Mouse (Mus musculus) cerebellum, adult 2 months (tissue): ENCODE data around the gene Bmpr2. TPM values are rescaled to one million over a fixed set of nuclear protein-coding genes. Genes with fewer than 3 reads are reported as not detected.

Experiments
- DNase-seq, 2 experiments: peaks; one replicate each; pipeline ENCODE4 v3.0.0; 2021
- H3K27ac ChIP-seq: fragments of 200-500 bp; 2 replicates; pipeline ENCODE4 v1.5.1; 2012; ENCODE audit warnings: low read length, control low read depth, inconsistent platforms; ENCODE audit not compliant: insufficient read depth
- H3K27me3 ChIP-seq: fragments of 200-500 bp; 2 replicates; pipeline ENCODE4 v1.6.1; 2012; ENCODE audit warnings: inconsistent platforms, mild to moderate bottlenecking, low read length, moderate library complexity; ENCODE audit not compliant: control insufficient read depth, insufficient read depth
- H3K4me1 ChIP-seq: fragments of 200-500 bp; 2 replicates; pipeline ENCODE4 v1.6.1; 2011; ENCODE audit warnings: low read length; ENCODE audit not compliant: control insufficient read depth, insufficient read depth
- H3K4me3 ChIP-seq: fragments of 200-500 bp; replicated peaks from 2 replicates; pipeline ENCODE3; 2011; ENCODE audit warnings: mild to moderate bottlenecking, low read depth, low read length, control low read depth; ENCODE audit not compliant: insufficient read depth
- CTCF ChIP-seq: fragments of 200-500 bp; IDR thresholded peaks from 2 replicates; pipeline ENCODE4 v1.5.1; 2011; ENCODE audit warnings: low read depth, mild to moderate bottlenecking, control low read depth, low read length, moderate library complexity, borderline replicate concordance; ENCODE audit not compliant: insufficient read depth
- POLR2A ChIP-seq: fragments of 200-500 bp; IDR thresholded peaks from 2 replicates; pipeline ENCODE4 v1.6.1; 2011; ENCODE audit warnings: low read length, control low read depth, borderline replicate concordance; ENCODE audit not compliant: insufficient read depth
- WGBS: fragments of 180-500 bp; shearing (Covaris S2); methylation state at CpG from one replicate; pipeline ENCODE4 v1.1.7; 2018; 5-methylcytosine and 5-hydroxymethylcytosine counted together
- polyA plus RNA-seq: library from polyadenylated mRNA; depleted of rRNA; stranded (reverse); fragments of >200 nt; gene quantifications from 2 replicates; pipeline ENCODE4 v1.2.3, GENCODE M21; 2012

Gene Bmpr2
- polyA plus RNA-seq, 1 experiment: 22.1 TPM

- no peaks in the 10 kb centered on the region for H3K4me1 ChIP-seq
- H3K4me3 ChIP-seq: no peak overlapping the region
- 85% methylated on average over 8 of the region's 8 CpGs for WGBS
- DNase-seq: no peak
- TF ChIP-seq CTCF (no peak), POLR2A (no peak)
- H3K27me3 ChIP-seq: no peaks in the 10 kb centered on the region
- H3K27ac ChIP-seq: no peak overlapping the region
Observed at GRCm38 (mm10) chr1:59848327-59848726, 85.1 kb downstream of the Bmpr2 start.

GRCm38 (mm10) chr1:59859046-59859445, 95.8 kb downstream of the Bmpr2 start:
- WGBS: 80% methylated on average over 1 of the region's 1 CpGs
- no peaks in the 10 kb centered on the region for H3K27me3 ChIP-seq
- no peak overlapping the region for H3K27ac ChIP-seq
- no peaks in the 10 kb centered on the region for H3K4me1 ChIP-seq
- TF ChIP-seq POLR2A (no peak), CTCF (no peak)
- no peak overlapping the region for H3K4me3 ChIP-seq
- peak; percentile 21 to 80 for DNase-seq

GRCm38 (mm10) chr1:59862144-59862543, 98.9 kb downstream of the Bmpr2 start:
- 86% methylated on average over 1 of the region's 1 CpGs for WGBS
- no peak overlapping the region for H3K4me3 ChIP-seq
- H3K27ac ChIP-seq: no peak overlapping the region
- H3K4me1 ChIP-seq: no peaks in the 10 kb centered on the region
- no peak for DNase-seq
- no peak for TF ChIP-seq POLR2A
- no peak for TF ChIP-seq CTCF
- no peaks in the 10 kb centered on the region for H3K27me3 ChIP-seq

- H3K27ac ChIP-seq: no peak overlapping the region
- H3K4me3 ChIP-seq: no peak overlapping the region
- no peaks in the 10 kb centered on the region for H3K27me3 ChIP-seq
- DNase-seq: peak in 1 of 2 experiments; percentile 14
- H3K4me1 ChIP-seq: no peaks in the 10 kb centered on the region
- no peak for TF ChIP-seq CTCF
- no peak for TF ChIP-seq POLR2A
- WGBS: 86% methylated on average over 5 of the region's 5 CpGs
Observed at GRCm38 (mm10) chr1:59868041-59868440, 104.8 kb downstream of the Bmpr2 start.

- Histone ChIP-seq H3K4me1 (no peaks in the 10 kb centered on the region), H3K27me3 (no peaks in the 10 kb centered on the region), H3K4me3 (no peak overlapping the region), H3K27ac (no peak overlapping the region)
- DNase-seq: no peak
- no peak for TF ChIP-seq POLR2A
- TF ChIP-seq CTCF: 0 out of 2 replicates have a peak, but pooled peaks have one; percentile 4
- WGBS: 86% methylated on average over 3 of the region's 3 CpGs
Observed at GRCm38 (mm10) chr1:59874023-59874422, 110.8 kb downstream of the Bmpr2 start.

GRCm38 (mm10) chr1:59878098-59878497, 114.9 kb downstream of the Bmpr2 start:
- no peak overlapping the region for H3K4me3 ChIP-seq
- no peaks in the 10 kb centered on the region for H3K4me1 ChIP-seq
- H3K27me3 ChIP-seq: no peaks in the 10 kb centered on the region
- TF ChIP-seq POLR2A (no peak), CTCF (no peak)
- WGBS: 95% methylated on average over 7 of the region's 7 CpGs
- H3K27ac ChIP-seq: no peak overlapping the region
- DNase-seq: no peak

GRCm38 (mm10) chr1:59883349-59884134, 120.3 kb downstream of the Bmpr2 start:
- no peak overlapping the region for H3K4me3 ChIP-seq
- WGBS: 34% methylated on average over 3 of the region's 3 CpGs

GRCm38 (mm10) chr1:59886899-59887298, 123.7 kb downstream of the Bmpr2 start:
- H3K27ac ChIP-seq: no peak overlapping the region
- WGBS: 46% methylated on average over 4 of the region's 4 CpGs
- no peak overlapping the region for H3K4me3 ChIP-seq
- no peaks in the 10 kb centered on the region for H3K27me3 ChIP-seq
- TF ChIP-seq CTCF (no peak), POLR2A (no peak)
- no peak for DNase-seq
- H3K4me1 ChIP-seq: no peaks in the 10 kb centered on the region

More at GRCm38 (mm10) chr1:59883349-59884134, 120.3 kb downstream of the Bmpr2 start:
- no peak for TF ChIP-seq POLR2A
- peak; percentile 93 for TF ChIP-seq CTCF
- DNase-seq: peak; percentile 62 to 75
- H3K27ac ChIP-seq: no peak overlapping the region
- H3K27me3 ChIP-seq: no peaks in the 10 kb centered on the region
- H3K4me1 ChIP-seq: no peaks in the 10 kb centered on the region
